Mouse (Mus musculus): ENCODE data around the gene Itpr2.

DNA sequence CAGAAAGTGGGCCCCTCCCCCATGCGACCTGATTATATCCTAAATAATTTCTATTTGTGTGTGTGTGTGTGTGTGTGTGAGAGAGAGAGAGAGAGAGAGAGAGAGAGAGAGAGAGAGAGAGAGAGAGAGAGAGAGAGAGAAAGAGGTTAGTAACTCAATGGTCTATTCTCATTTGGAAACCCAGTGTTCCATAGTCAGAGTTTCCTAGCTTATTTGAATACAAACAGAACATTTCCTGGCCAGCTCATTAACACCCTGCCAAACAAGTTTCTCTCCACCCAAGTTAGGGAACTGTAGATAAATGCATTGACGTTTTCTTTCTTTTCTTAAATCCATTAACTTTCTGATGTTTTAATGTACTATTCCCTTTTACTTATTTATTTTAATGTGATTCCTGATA lies 36.0 kb upstream of the Itpr2 start:
- TF ChIP-seq CTCF (IDR thresholded peaks at IDR 0.05; ENCODE audit: low read depth) (no peak), EP300 (IDR thresholded peaks at IDR 0.05; ENCODE audit: low read depth) (no peak)
